Mouse (Mus musculus): ENCODE measurements around the gene Anapc4.

Gene Anapc4

GRCm38 (mm10) chr5:52871461-52871860, 37.6 kb downstream of the Anapc4 start:
- no peak for DNase-seq

- DNase-seq = no peak
These were observed 38.2 kb downstream of the Anapc4 start for GRCm38 (mm10) chr5:52871986-52872385.

GRCm38 (mm10) chr5:52878847-52879246, 45.0 kb downstream of the Anapc4 start:
- DNase-seq = peak; percentile 75 to 85

- no peak for DNase-seq
These were observed 46.1 kb downstream of the Anapc4 start for GRCm38 (mm10) chr5:52879926-52880325.

- DNase-seq = no peak
These were observed 48.6 kb downstream of the Anapc4 start for GRCm38 (mm10) chr5:52882446-52882845.

GRCm38 (mm10) chr5:52887085-52887484, 53.3 kb downstream of the Anapc4 start:
- peak; percentile 53 to 77 for DNase-seq

GRCm38 (mm10) chr5:52889919-52890318, 56.1 kb downstream of the Anapc4 start:
- DNase-seq = no peak

- no peak for DNase-seq
These were observed 58.4 kb downstream of the Anapc4 start for GRCm38 (mm10) chr5:52891949-52892835.

GRCm38 (mm10) chr5:52893938-52894337, 60.1 kb downstream of the Anapc4 start:
- peak; percentile 9 to 38 for DNase-seq

- no peak for DNase-seq
These were observed 70.4 kb downstream of the Anapc4 start for GRCm38 (mm10) chr5:52904246-52904645.

GRCm38 (mm10) chr5:52904671-52905070, 70.9 kb downstream of the Anapc4 start:
- no peak for DNase-seq

- no peak for DNase-seq
These were observed 74.4 kb downstream of the Anapc4 start for GRCm38 (mm10) chr5:52908246-52908645.

- DNase-seq = peak in 1 of 2 experiments; percentile 24
These were observed 76.4 kb downstream of the Anapc4 start for GRCm38 (mm10) chr5:52910159-52910591.

- no peak for DNase-seq
These were observed 77.6 kb downstream of the Anapc4 start for GRCm38 (mm10) chr5:52911286-52911870.

- no peak for DNase-seq
These were observed 79.9 kb downstream of the Anapc4 start for GRCm38 (mm10) chr5:52913711-52914110.

GRCm38 (mm10) chr5:52916186-52916585, 82.4 kb downstream of the Anapc4 start:
- no peak for DNase-seq

Data from kidney, postnatal 36 days (tissue).